Mouse (Mus musculus): ENCODE measurements around the gene Fbxw9. TPM values are rescaled to one million over a fixed set of nuclear protein-coding genes. Genes with fewer than 3 reads are reported as not detected.

Gene Fbxw9
- total RNA-seq (2017) = 6.3 and 7.9 TPM in 2 replicates

GRCm38 (mm10) chr8:85059879-85060616 lies at the start of gene Fbxw9:
Gene Fbxw9, plus strand, starts transcription at chr8:85060055.
- peak; percentile 86 for ATAC-seq (ENCODE audit: extremely low read depth, insufficient number of reproducible peaks, low FRiP score, poor library complexity, severe bottlenecking)

GRCm38 (mm10) chr8:85011242-85011641 lies 48.6 kb upstream of the Fbxw9 start:
- ATAC-seq (ENCODE audit: extremely low read depth, insufficient number of reproducible peaks, low FRiP score, poor library complexity, severe bottlenecking) = no peak

DNA sequence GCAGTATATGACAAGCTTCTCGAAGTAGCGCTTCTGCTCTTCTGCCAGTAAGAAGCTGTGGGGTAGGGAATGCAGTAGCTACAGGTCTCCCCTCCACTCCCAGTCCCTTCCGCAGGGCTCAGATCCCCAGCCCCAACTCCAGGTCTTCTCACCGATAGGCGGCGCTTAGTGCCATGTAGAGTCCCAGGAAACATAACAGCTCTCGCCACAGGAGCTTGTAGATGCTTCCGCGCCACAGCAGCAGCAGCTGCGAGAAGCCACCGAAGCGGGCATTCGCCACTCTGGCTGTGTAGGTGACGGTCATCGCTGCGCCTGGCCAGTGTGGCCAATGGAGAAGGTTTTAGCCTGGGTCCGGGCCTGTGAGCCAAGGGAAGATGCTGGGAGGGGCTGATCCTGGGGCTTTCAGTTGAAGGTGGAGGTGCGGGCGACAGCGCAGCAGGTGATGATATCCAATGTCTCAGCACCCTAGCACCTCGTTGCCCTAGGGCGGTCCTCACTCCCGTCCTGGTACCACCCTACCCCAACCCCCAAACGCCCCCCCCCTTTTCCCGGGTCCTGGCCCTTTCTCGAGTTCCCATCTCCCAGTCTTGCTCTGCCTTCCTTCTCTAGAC lies 46.5 kb upstream of the Fbxw9 start:
- peak; percentile 75 for ATAC-seq (ENCODE audit: extremely low read depth, insufficient number of reproducible peaks, low FRiP score, poor library complexity, severe bottlenecking)

GRCm38 (mm10) chr8:85014431-85014830 lies 45.4 kb upstream of the Fbxw9 start, which contains the start of gene Best2:
Gene Best2, minus strand, starts transcription at chr8:85014531.
- no peak for ATAC-seq (ENCODE audit: extremely low read depth, insufficient number of reproducible peaks, low FRiP score, poor library complexity, severe bottlenecking)

DNA sequence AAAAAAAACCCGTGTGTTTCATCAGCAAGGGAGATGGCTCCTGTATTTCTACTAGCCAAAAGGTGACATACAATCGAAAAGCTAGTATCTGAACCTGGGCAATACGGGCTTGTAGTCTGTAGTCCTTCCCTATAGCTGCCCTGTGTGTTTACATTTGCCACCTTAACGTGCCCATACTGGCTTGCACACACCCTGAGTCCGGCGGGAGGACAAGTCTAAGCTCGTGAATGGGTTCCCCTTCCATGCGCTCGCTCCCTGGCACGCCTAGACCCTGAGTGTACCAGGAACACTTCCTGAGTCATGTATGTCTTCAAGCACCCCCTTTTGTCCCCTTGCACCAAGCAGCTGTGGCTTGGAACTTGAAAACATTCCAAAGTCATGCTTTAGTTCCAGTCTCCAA lies 43.1 kb upstream of the Fbxw9 start:
- no peak for ATAC-seq (ENCODE audit: extremely low read depth, insufficient number of reproducible peaks, low FRiP score, poor library complexity, severe bottlenecking)

GRCm38 (mm10) chr8:85017209-85017608 lies 42.6 kb upstream of the Fbxw9 start:
- ATAC-seq (ENCODE audit: extremely low read depth, insufficient number of reproducible peaks, low FRiP score, poor library complexity, severe bottlenecking) = no peak

GRCm38 (mm10) chr8:85021514-85022055 lies 38.3 kb upstream of the Fbxw9 start:
- ATAC-seq (ENCODE audit: extremely low read depth, insufficient number of reproducible peaks, low FRiP score, poor library complexity, severe bottlenecking) = no peak

DNA sequence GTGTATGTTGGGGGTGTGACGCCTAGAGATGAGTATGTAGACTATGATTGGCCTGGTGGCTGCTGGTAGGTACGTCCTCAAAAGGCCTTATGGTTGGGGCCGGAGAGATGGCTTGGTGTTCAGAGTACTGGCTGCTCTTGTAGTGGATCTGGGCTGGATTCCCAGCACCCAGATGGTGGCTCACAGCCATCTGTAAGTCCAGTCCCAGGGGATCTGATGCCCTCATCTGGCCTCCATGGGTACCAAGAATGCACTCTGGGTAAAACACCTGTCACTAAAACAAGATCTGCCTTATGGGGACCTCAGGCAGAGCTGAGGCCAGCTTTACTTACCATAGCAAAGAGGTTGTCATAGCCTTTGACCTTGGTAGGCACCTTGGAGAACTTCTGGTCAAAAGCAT lies 36.0 kb upstream of the Fbxw9 start:
- no peak for ATAC-seq (ENCODE audit: extremely low read depth, insufficient number of reproducible peaks, low FRiP score, poor library complexity, severe bottlenecking)

GRCm38 (mm10) chr8:85025098-85025932 lies 34.5 kb upstream of the Fbxw9 start, which contains the start of gene Asna1:
Gene Asna1, minus strand, starts transcription at chr8:85025281.
- ATAC-seq (ENCODE audit: extremely low read depth, insufficient number of reproducible peaks, low FRiP score, poor library complexity, severe bottlenecking) = peak; percentile 88

DNA sequence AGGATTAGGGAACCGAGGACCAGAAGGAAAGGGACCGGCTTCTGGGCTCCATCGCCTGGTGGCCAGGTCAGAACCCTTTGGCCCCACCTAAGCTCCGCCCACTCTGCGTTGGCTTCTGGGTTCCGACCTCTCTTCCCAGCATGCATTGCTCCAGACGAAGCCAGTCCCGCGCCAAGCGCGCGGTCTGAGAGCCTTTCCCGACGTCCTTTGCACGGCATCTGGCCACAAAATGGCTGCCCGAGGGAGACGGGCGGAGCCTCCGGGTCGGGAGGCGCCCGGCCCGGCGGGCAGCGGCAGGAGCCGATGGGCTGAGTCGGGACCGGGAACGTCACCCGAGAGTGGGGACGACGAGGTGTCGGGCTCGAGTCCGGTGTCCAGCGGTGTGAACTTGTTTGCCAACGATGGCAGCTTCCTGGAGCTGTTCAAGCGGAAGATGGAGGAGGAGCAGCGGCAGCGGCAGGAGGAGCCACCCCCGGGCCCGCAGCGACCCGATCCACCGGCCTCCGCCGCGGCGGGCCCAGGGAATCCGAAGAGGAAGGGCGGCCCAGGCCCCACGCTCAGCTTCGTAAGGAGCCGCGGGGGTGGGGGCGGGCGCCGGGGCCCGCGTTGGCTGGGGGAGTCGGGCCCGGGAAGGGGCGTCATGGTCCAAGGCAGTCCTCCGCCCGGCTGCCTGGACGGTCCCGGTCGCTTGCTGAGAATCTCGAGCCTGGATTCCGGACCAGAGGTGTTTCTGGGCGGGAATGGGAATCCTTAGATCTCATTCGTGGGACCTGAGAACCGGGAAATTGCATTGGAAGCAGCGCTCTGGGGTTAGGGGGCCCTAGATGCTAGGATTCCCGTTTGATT lies 33.0 kb upstream of the Fbxw9 start, which contains the start of gene Trir:
TSS of gene Trir (plus strand) at position 154 of the 846 bp plus-strand sequence.
- ATAC-seq (ENCODE audit: extremely low read depth, insufficient number of reproducible peaks, low FRiP score, poor library complexity, severe bottlenecking) = peak; percentile 87

- no peak for ATAC-seq (ENCODE audit: extremely low read depth, insufficient number of reproducible peaks, low FRiP score, poor library complexity, severe bottlenecking)
Observed at GRCm38 (mm10) chr8:85027516-85027855, 32.4 kb upstream of the Fbxw9 start.

GRCm38 (mm10) chr8:85027922-85028321 lies 31.9 kb upstream of the Fbxw9 start:
- ATAC-seq (ENCODE audit: extremely low read depth, insufficient number of reproducible peaks, low FRiP score, poor library complexity, severe bottlenecking) = no peak

DNA sequence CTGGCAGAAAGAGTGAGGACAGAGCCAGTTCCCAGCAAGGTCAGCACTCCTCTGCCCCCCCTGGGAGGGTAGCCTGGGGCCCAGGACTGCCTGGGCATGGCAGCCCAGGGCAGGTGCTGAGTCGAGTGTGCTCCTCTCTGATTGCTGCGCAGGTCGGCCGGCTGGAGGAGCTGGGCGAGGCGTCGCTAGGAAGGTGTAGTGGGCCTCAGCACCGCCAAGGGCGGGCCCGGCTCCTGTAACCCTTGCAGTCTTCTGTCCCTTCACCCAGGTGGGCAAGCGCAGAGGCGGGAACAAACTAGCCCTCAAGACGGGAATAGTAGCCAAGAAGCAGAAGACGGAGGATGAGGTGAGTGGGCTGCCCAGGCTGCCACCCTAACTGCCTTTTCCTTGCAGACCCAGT lies 30.6 kb upstream of the Fbxw9 start:
- no peak for ATAC-seq (ENCODE audit: extremely low read depth, insufficient number of reproducible peaks, low FRiP score, poor library complexity, severe bottlenecking)

DNA sequence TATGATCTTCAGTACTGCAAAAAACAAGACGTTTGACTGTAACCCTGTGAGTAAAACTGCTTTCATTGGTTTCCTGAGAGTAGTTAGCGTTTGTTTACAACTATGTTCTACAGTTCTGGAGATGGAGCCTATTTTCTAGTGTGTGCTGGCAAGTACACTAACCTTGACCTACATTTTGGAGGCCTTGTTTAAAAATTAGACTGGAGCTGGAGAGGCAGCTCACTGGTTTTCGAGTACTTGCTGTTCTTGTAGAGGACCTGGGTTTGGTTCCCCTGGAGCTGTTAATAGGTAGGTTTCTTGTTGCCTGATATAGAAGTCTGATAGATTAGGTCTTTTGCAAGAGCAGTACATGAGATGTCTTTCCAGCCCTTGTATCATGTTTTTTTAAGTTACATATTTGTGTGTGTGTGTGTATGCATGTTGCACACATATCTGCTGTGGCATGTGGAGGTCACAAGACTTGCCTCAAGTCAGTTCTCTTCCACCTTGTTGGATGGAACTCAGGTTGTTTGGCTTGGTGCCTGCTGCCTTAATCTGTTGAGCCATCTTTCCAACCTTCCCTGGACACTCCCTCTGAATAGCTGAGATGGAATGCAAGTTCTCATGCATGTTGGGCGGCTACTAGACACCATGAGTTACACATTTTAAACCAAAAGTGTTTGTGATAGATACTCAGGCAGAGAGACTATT lies 27.1 kb upstream of the Fbxw9 start:
- no peak for ATAC-seq (ENCODE audit: extremely low read depth, insufficient number of reproducible peaks, low FRiP score, poor library complexity, severe bottlenecking)

GRCm38 (mm10) chr8:85033867-85034266 lies 26.0 kb upstream of the Fbxw9 start:
- ATAC-seq (ENCODE audit: extremely low read depth, insufficient number of reproducible peaks, low FRiP score, poor library complexity, severe bottlenecking) = no peak

DNA sequence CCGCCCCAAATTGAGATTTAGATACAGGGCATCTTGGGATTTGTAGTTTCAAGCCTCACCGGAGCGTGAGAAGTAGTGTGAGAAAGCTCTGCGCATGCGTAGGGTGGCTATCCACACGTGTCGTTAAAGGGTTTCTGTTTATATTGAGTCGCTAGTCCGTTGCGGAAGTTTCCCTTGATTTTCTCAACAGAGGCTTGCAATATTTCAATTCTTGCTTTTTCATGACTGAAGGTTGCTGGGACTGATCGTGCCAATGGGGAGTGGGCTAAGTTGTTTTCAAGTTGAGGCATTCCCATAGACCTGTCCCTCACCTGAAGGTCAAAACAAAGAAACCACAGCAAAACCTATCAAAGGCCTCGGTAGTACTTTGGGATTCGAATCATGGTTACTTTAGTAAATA lies 25.1 kb upstream of the Fbxw9 start:
- ATAC-seq (ENCODE audit: extremely low read depth, insufficient number of reproducible peaks, low FRiP score, poor library complexity, severe bottlenecking) = peak; percentile 52; the same call in 1 of the 2 replicates

DNA sequence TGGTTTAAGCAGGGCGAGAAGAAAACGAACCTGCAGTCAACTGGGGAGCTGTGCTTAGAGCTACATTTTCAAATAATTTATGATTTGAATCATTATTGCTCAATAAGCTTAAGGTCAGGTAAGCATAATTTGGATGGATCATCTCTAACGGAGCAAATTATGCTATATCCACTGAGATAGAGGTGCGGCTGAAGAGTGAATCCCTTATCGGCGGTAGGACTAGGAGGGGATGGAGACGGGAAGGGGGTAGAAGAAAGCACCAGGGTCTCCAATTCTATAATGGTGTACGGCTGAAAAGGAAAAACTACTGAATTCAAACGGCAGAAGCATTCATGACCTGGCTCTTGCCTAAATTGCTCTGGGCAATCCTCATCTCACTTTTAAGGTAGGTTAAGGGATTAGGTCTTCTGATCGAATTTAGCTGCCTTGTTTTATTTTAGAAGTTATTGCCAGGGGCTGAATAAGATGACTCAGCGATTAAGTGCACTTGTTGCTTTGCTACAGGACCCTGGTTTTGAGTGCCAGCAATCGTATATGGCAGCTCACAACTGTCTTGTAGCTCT lies 24.6 kb upstream of the Fbxw9 start:
- no peak for ATAC-seq (ENCODE audit: extremely low read depth, insufficient number of reproducible peaks, low FRiP score, poor library complexity, severe bottlenecking)
